Mouse (Mus musculus): ENCODE data around the gene Speg. TPM values are rescaled to one million over a fixed set of nuclear protein-coding genes. Genes with fewer than 3 reads are reported as not detected.

Speg gene
- polyA plus RNA-seq, 1 experiment from 2014 or later = 10.0 TPM

DNA sequence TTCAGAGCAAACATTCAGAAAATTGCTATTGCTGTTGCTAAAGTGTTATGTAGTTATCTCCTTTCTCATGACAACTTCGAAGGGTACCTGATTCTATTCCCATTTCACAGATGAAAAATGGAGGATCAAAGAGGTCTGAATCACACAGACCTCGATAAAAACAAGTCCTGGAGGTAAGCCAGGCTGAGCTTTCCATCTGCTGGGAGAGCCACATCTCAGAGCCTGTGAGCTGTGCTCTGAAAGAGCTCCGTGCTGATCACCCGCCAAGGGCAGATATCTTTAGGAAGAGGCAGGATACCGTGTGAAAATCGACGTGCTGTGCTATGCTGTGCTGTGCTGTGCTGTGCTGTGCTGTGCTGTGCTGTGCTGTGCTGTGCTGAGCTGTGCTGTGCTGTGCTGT is 85.2 kb downstream of the Speg start:
- ATAC-seq (ENCODE audit: low FRiP score) = no peak
- no peaks in the 10 kb centered on the region for H3K36me3 ChIP-seq (replicated peaks)
- H3K4me3 ChIP-seq (replicated peaks) = no peak overlapping the region
- H3K27me3 ChIP-seq = peaks cover 67% of the 10 kb centered on the region
- H3K4me1 ChIP-seq = peaks cover 59% of the 10 kb centered on the region
- no peak overlapping the region for H3K4me2 ChIP-seq
- no peak overlapping the region for H3K27ac ChIP-seq
- 77% methylated on average over 7 of the region's 7 CpGs for WGBS
- H3K9ac ChIP-seq = no peak overlapping the region
- no peaks in the 10 kb centered on the region for H3K9me3 ChIP-seq

GRCm38 (mm10) chr1:75462636-75463035 is 87.5 kb downstream of the Speg start:
- no peak for ATAC-seq (ENCODE audit: low FRiP score)
- Histone ChIP-seq H3K9me3 (no peaks in the 10 kb centered on the region), H3K4me2 (no peak overlapping the region), H3K27ac (no peak overlapping the region), H3K9ac (no peak overlapping the region), H3K36me3 (replicated peaks) (no peaks in the 10 kb centered on the region), H3K4me3 (replicated peaks) (no peak overlapping the region), H3K27me3 (peaks cover 58% of the 10 kb centered on the region), H3K4me1 (peaks cover 41% of the 10 kb centered on the region)
- WGBS = 42% methylated on average over 1 of the region's 1 CpGs

- H3K9ac ChIP-seq = no peak overlapping the region
- no peak overlapping the region for H3K4me2 ChIP-seq
- H3K4me1 ChIP-seq = peaks cover 33% of the 10 kb centered on the region
- H3K36me3 ChIP-seq (replicated peaks) = no peaks in the 10 kb centered on the region
- no peak overlapping the region for H3K27ac ChIP-seq
- H3K4me3 ChIP-seq (replicated peaks) = no peak overlapping the region
- no peak for ATAC-seq (ENCODE audit: low FRiP score)
- peaks cover 57% of the 10 kb centered on the region for H3K27me3 ChIP-seq
- WGBS = 59% methylated on average over 5 of the region's 5 CpGs
- no peaks in the 10 kb centered on the region for H3K9me3 ChIP-seq
These were observed 88.6 kb downstream of the Speg start for GRCm38 (mm10) chr1:75463652-75464204.

GRCm38 (mm10) chr1:75467215-75467927 is 92.3 kb downstream of the Speg start:
- Histone ChIP-seq H3K4me3 (replicated peaks) (no peak overlapping the region), H3K4me2 (no peak overlapping the region), H3K4me1 (peaks cover 27% of the 10 kb centered on the region; the same call in 1 of the 2 replicates), H3K27ac (no peak overlapping the region), H3K36me3 (replicated peaks) (peaks cover 2% of the 10 kb centered on the region; the same call in 1 of the 2 replicates), H3K9me3 (no peaks in the 10 kb centered on the region), H3K27me3 (peaks cover 50% of the 10 kb centered on the region), H3K9ac (no peak overlapping the region)
- peak; percentile 78 for ATAC-seq (ENCODE audit: low FRiP score)
- 7% methylated on average over 14 of the region's 14 CpGs for WGBS

GRCm38 (mm10) chr1:75469287-75469825 is 94.3 kb downstream of the Speg start:
- no peak overlapping the region for H3K4me2 ChIP-seq
- 85% methylated on average over 17 of the region's 17 CpGs for WGBS
- peaks cover 22% of the 10 kb centered on the region for H3K36me3 ChIP-seq (replicated peaks)
- H3K27me3 ChIP-seq = peaks cover 41% of the 10 kb centered on the region
- no peak for ATAC-seq (ENCODE audit: low FRiP score)
- H3K4me1 ChIP-seq = peaks cover 16% of the 10 kb centered on the region; the same call in 1 of the 2 replicates
- no peak overlapping the region for H3K4me3 ChIP-seq (replicated peaks)
- no peak overlapping the region for H3K27ac ChIP-seq
- H3K9me3 ChIP-seq = no peaks in the 10 kb centered on the region
- no peak overlapping the region for H3K9ac ChIP-seq

GRCm38 (mm10) chr1:75476441-75476840 is 101.3 kb downstream of the Speg start:
- Histone ChIP-seq H3K4me1 (peaks cover 33% of the 10 kb centered on the region), H3K9ac (no peak overlapping the region), H3K4me3 (replicated peaks) (no peak overlapping the region), H3K4me2 (no peak overlapping the region), H3K9me3 (no peaks in the 10 kb centered on the region), H3K27ac (no peak overlapping the region), H3K36me3 (replicated peaks) (peaks cover 46% of the 10 kb centered on the region), H3K27me3 (peaks cover 18% of the 10 kb centered on the region)
- ATAC-seq (ENCODE audit: low FRiP score) = no peak
- WGBS = 90% methylated on average over 11 of the region's 11 CpGs

DNA sequence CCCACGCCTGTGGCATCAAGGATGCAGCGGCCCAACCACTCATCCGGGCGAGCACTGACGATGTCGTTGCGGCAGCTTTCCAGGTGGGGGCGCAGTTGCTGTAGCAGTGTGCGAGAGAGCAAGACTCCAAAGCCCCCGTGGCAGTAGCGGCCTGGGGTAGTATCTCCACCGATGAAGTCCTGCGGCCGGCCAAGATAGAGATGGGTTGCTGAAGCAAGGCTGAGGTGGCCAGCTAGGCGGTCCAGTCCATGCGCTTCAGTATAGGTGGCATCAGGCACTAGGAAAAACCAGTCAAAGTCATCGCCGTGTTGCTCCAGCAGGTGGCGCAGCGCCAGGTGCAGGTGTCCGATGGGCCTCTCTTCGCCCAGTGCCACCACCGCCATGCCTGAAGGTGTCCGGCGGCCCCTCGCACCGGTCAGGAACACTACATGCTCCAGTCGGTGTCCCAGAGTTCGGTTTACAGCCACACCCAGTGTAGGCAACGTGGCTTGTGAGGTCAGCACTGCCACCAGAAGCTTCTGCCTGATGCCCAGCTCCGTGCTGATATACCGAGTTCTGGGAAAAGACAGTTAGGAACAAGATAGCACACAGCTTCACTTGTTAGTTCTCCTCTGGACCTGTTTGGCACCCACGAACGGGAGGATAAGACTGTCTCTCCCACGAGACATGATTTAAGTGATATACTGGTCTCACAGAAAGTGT is 102.3 kb downstream of the Speg start:
- ATAC-seq (ENCODE audit: low FRiP score) = peak; percentile 12; the same call in 1 of the 2 replicates
- H3K27me3 ChIP-seq = peaks cover 28% of the 10 kb centered on the region
- peak overlapping the region; percentile 90 for H3K4me2 ChIP-seq
- H3K4me3 ChIP-seq (replicated peaks) = peak overlapping the region; percentile 86
- H3K27ac ChIP-seq = no peak overlapping the region
- H3K9ac ChIP-seq = 0 out of 2 replicates have a peak overlapping the region, but pooled peaks have one; percentile 21
- peaks cover 43% of the 10 kb centered on the region for H3K36me3 ChIP-seq (replicated peaks)
- H3K9me3 ChIP-seq = no peaks in the 10 kb centered on the region
- peaks cover 36% of the 10 kb centered on the region for H3K4me1 ChIP-seq
- 11% methylated on average over 35 of the region's 35 CpGs for WGBS

DNA sequence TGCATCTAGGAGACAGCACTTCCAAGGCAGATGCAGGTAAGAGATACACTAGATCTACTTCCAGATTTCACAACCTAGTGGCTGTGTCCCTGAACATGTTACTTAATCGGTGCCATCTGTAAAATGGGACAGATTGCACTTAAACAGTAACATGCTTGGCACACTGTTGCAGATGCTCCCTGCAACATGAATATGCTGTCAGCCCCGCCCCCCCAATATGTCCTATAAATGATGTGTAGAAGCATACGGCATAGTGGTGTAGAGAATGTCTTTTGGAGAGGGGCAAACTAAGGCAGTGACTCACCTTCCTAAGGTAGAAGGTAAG is 102.8 kb downstream of the Speg start:
- Histone ChIP-seq H3K4me2 (peak overlapping the region; percentile 90), H3K4me1 (peaks cover 41% of the 10 kb centered on the region), H3K9ac (peak overlapping the region; percentile 85; the same call in 1 of the 2 replicates), H3K27ac (no peak overlapping the region), H3K27me3 (peaks cover 33% of the 10 kb centered on the region), H3K4me3 (replicated peaks) (peak overlapping the region; percentile 86), H3K36me3 (replicated peaks) (peaks cover 38% of the 10 kb centered on the region), H3K9me3 (no peaks in the 10 kb centered on the region)
- no peak for ATAC-seq (ENCODE audit: low FRiP score)
- WGBS = 51% methylated on average over 3 of the region's 3 CpGs

DNA sequence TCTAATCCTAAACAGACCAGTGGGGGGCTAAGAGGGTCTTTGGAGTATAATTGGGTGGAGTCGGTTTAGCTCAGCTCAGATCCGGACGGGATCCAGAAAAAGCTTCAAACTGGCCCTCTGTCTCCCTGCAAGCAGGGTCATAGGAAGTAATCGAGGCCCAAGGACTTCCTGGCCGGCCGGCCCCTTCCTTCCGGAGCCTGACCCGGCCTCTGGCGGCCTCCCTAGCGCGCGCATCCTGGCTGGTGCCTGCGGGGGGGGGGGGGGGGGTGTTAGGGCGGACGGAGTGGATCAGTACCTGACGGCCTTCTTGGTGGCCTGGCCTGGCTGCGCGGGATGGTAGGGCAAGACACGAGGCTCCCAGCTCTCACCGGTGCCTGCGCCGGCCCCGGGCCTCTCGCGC is 103.4 kb downstream of the Speg start:
- no peak for ATAC-seq (ENCODE audit: low FRiP score)
- Histone ChIP-seq H3K4me1 (peaks cover 41% of the 10 kb centered on the region), H3K4me2 (peak overlapping the region; percentile 90), H3K27me3 (peaks cover 39% of the 10 kb centered on the region), H3K27ac (peak overlapping the region; percentile 75; the same call in 1 of the 2 replicates), H3K9ac (peak overlapping the region; percentile 85), H3K36me3 (replicated peaks) (peaks cover 33% of the 10 kb centered on the region), H3K4me3 (replicated peaks) (peak overlapping the region; percentile 86), H3K9me3 (no peaks in the 10 kb centered on the region)
- WGBS = 0% methylated on average over 20 of the region's 25 CpGs

- Histone ChIP-seq H3K4me1 (peaks cover 41% of the 10 kb centered on the region), H3K27ac (peak within 1 kb of the TSS; percentile 75), H3K27me3 (peaks cover 45% of the 10 kb centered on the region), H3K4me2 (peak within 1 kb of the TSS; percentile 90), H3K9ac (peak within 1 kb of the TSS; percentile 85), H3K9me3 (no peaks in the 10 kb centered on the region), H3K36me3 (replicated peaks) (peaks cover 27% of the 10 kb centered on the region), H3K4me3 (replicated peaks) (peak within 1 kb of the TSS; percentile 86)
- WGBS = 0% methylated on average over 38 of the region's 76 CpGs
- ATAC-seq (ENCODE audit: low FRiP score) = peak; percentile 95
These were observed 104.0 kb downstream of the Speg start, which contains the start of the genes Chpf and Tmem198 for GRCm38 (mm10) chr1:75478916-75479634. TSS of gene Chpf (minus strand) at chr1:75479307. TSS of gene Tmem198 (plus strand) at chr1:75479532.

DNA sequence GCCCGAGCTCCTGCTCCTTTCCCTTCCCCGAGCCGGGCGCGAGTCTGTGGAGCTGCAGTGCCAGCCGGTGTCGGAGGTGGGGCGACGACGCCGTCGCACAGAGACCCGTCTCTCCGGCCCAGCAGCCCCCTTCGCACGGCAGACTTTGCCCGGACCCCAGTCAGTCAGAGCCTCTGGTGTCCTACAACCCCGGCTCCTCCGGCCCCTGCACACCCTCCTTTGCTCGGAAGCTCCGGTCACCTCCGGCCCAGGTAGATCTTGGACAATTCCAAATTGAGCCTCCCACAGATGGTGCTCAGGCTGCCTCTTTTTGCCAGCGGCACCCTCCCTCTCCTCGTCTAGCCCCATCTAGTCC is 104.5 kb downstream of the Speg start:
- H3K4me1 ChIP-seq = peaks cover 41% of the 10 kb centered on the region
- ATAC-seq (ENCODE audit: low FRiP score) = no peak
- H3K36me3 ChIP-seq (replicated peaks) = peaks cover 21% of the 10 kb centered on the region
- H3K4me3 ChIP-seq (replicated peaks) = peak overlapping the region; percentile 86
- H3K9ac ChIP-seq = peak overlapping the region; percentile 85
- no peaks in the 10 kb centered on the region for H3K9me3 ChIP-seq
- under 1% methylated on average over 23 of the region's 24 CpGs for WGBS
- H3K4me2 ChIP-seq = peak overlapping the region; percentile 90
- H3K27ac ChIP-seq = peak overlapping the region; percentile 75
- H3K27me3 ChIP-seq = peaks cover 50% of the 10 kb centered on the region

DNA sequence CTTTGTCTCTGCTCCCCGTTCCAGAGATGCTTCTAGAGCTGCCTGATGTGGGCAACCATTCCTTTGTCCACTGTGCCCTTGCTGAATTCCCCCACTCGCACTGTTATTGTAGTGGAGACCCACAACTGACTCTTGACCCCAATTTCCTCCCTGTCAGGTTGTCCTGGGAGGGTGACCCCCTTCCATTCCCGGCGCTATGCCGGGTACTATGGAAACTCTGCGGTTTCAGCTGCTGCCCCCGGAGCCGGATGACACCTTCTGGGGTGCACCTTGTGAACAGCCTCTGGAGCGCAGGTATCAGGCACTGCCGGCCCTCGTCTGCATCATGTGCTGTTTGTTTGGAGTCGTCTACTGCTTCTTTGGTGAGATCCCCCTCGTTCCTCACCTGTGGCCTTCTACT is 104.9 kb downstream of the Speg start:
- H3K27me3 ChIP-seq = peaks cover 54% of the 10 kb centered on the region
- no peak overlapping the region for H3K27ac ChIP-seq
- ATAC-seq (ENCODE audit: low FRiP score) = no peak
- peak overlapping the region; percentile 86 for H3K4me3 ChIP-seq (replicated peaks)
- H3K4me2 ChIP-seq = peak overlapping the region; percentile 90
- H3K9ac ChIP-seq = peak overlapping the region; percentile 85
- H3K9me3 ChIP-seq = no peaks in the 10 kb centered on the region
- peaks cover 17% of the 10 kb centered on the region for H3K36me3 ChIP-seq (replicated peaks)
- WGBS = 16% methylated on average over 13 of the region's 13 CpGs
- peaks cover 41% of the 10 kb centered on the region for H3K4me1 ChIP-seq
